Mouse (Mus musculus) C2C12 (cell line): ENCODE data around the gene Drg1.

ENCODE experiments used
- CTCF ChIP-seq: IDR thresholded peaks from one replicate; pipeline ENCODE4 v1.5.1; 2011; ENCODE audit not compliant: control insufficient read depth, insufficient read depth, insufficient read length
- USF1 ChIP-seq: IDR thresholded peaks from one replicate; pipeline ENCODE4 v1.6.1; 2011; ENCODE audit warnings: low read depth, mild to moderate bottlenecking, control low read depth, moderate library complexity

DNA sequence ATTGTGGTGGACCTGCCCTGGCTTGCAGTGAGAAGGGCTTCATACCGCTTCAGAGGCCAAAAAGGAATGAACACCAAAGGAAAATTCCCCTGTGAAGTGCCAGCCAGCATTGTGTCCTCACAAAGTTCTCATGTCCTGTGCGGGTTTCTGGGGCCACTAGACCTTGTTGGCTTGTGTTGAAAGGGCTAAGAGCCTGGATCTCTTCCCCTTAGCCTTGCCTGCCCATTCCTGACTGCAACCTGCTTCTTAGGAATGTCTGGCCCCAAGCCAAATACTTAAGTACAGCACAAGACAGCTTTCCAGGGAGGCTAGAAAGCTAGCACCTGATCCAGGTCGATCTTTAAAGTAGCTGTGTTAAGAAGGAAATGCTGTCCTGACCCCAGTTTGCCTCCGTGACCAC, 36.6 kb upstream of the Drg1 start:
- TF ChIP-seq CTCF: no peak
- TF ChIP-seq USF1: no peak
